9 mouse cellular contexts compared by ENCODE assay signal in the genomic region with DNA sequence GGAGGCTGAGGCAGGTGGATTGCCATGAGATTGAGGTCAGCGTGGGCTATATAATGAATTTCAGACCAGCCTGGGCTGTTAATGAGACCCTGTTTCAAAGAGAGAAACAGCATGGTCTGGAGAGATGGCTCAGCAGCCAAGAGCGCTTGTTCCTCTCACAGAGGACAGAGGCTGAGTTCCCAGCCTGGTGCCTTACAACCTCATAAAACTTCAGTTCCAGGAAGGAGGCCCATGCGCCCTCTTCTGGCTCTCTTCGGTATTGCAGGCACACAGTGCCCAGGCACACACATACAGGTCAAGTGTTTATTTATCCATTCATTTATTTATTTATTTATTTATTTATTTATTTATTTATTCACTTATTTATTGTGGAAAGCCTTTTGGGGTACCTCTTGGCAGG. TPM values are rescaled to one million over a fixed set of nuclear protein-coding genes. Genes with fewer than 3 reads are reported as not detected.
A peak's percentile ranks its signal among the peaks of the same experiment; 100 is the strongest.
DNase-seq lines count a peak whose midpoint lies in the region; ATAC-seq and TF ChIP-seq lines count a peak whose summit lies in the region.
"Had no signal": no experiment of that assay in that cellular context is flagged by ENCODE, and none has a peak within 500 bp of the region (broad histone marks: within the 10 kb centered on the region; RNA-seq: fewer than 3 reads in every experiment).

No protein-coding gene starts in this region.

- H3K9me3 ChIP-seq in lung, embryonic 14.5 days (ENCODE audit: low read depth, low read length) = no peaks in the 10 kb centered on the region
- H3K9me3 ChIP-seq: liver, embryonic 15.5 days had no signal

- peak; percentile 86 for TF ChIP-seq CTCF in kidney, adult 2 months (conservative IDR thresholded peaks at IDR 0.05; ENCODE audit: insufficient read depth, insufficient read length, low read depth, low read length)
- peak; percentile 93 for TF ChIP-seq CTCF in lung, embryonic 14.5 days (IDR thresholded peaks at IDR 0.05; ENCODE audit: low read depth)
- peak; percentile 55; the same call in 1 of the 2 replicates for TF ChIP-seq CTCF in spleen, adult 2 months (IDR thresholded peaks at IDR 0.05; ENCODE audit: extremely low read depth, insufficient read depth, insufficient read length, insufficient replicate concordance)

- no peak overlapping the region for H3K27ac ChIP-seq in kidney, adult 2 months (ENCODE audit: insufficient read depth, low read depth, low read length)
- H3K27ac ChIP-seq in lung, embryonic 14.5 days (ENCODE audit: low read depth) = no peak overlapping the region
- H3K27ac ChIP-seq in spleen, adult 2 months (ENCODE audit: insufficient read depth, low read length) = no peak overlapping the region
- H3K27ac ChIP-seq: liver, embryonic 15.5 days had no signal

- H3K36me3 ChIP-seq in kidney, adult 2 months (ENCODE audit: control insufficient read depth, insufficient read depth, low read length) = no peaks in the 10 kb centered on the region
- no peaks in the 10 kb centered on the region for H3K36me3 ChIP-seq in lung, embryonic 14.5 days (ENCODE audit: insufficient read depth)
- no peaks in the 10 kb centered on the region for H3K36me3 ChIP-seq in spleen, adult 2 months (ENCODE audit: control insufficient read depth, insufficient read depth, low read length)
- H3K36me3 ChIP-seq: liver, embryonic 15.5 days had no signal

- TF ChIP-seq POLR2A in kidney, adult 2 months (IDR thresholded peaks at IDR 0.05; ENCODE audit: low read depth, low read length) = no peak
- TF ChIP-seq POLR2A in spleen, adult 2 months (IDR thresholded peaks at IDR 0.05; ENCODE audit: low read depth, low read length) = no peak

- no peak overlapping the region for H3K4me3 ChIP-seq in kidney, adult 2 months (ENCODE audit: insufficient read depth, low read depth, low read length)
- H3K4me3 ChIP-seq in lung, embryonic 14.5 days (ENCODE audit: low read depth, low read length) = no peak overlapping the region
- H3K4me3 ChIP-seq in spleen, adult 2 months (ENCODE audit: extremely low read depth, insufficient read depth, insufficient read length) = no peak overlapping the region
- H3K4me3 ChIP-seq: liver, embryonic 15.5 days had no signal

- no peak overlapping the region for H3K9ac ChIP-seq in lung, embryonic 14.5 days
- H3K9ac ChIP-seq: liver, embryonic 15.5 days had no signal

- WGBS in kidney, adult 2 months = 32% methylated on average over 4 of the region's 4 CpGs
- WGBS in lung, embryonic 14.5 days = 29% methylated on average over 4 of the region's 4 CpGs
- WGBS in spleen, adult 2 months = 39% methylated on average over 4 of the region's 4 CpGs

- H3K4me2 ChIP-seq in lung, embryonic 14.5 days = no peak overlapping the region
- H3K4me2 ChIP-seq: liver, embryonic 15.5 days had no signal

- no peaks in the 10 kb centered on the region for H3K4me1 ChIP-seq in kidney, adult 2 months (ENCODE audit: control insufficient read depth, insufficient read depth, low read length)
- H3K4me1 ChIP-seq in lung, embryonic 14.5 days (ENCODE audit: insufficient read depth) = no peaks in the 10 kb centered on the region
- H3K4me1 ChIP-seq in spleen, adult 2 months (ENCODE audit: control insufficient read depth, insufficient read depth, insufficient read length) = no peaks in the 10 kb centered on the region
- H3K4me1 ChIP-seq: liver, embryonic 15.5 days had no signal

- peak; percentile 43 to 82 for DNase-seq in adrenal gland, adult (ENCODE audit: inconsistent age in 2 of 2, low spot score in 1 of 2)
- DNase-seq in adrenal gland, adult 8-10 months = no peak
- peak; percentile 91 for DNase-seq in ES-CJ7 (ENCODE audit: low read depth, low spot score)
- peak; percentile 75 for DNase-seq in cerebellum, adult 9-10 months
- DNase-seq in gastrocnemius, adult 8-10 months (ENCODE audit: low spot score in 2 of 2) = peak; percentile 48 to 52
- DNase-seq in kidney, adult 2 months = peak; percentile 77
- peak; percentile 94 for DNase-seq in lung, embryonic 14.5 days
- peak in 1 of 2 experiments; percentile 20 for DNase-seq in spleen, adult 2 months (ENCODE audit: low read depth in 1 of 2, low spot score in 2 of 2)

- peak; percentile 81; the same call in 1 of the 2 replicates for ATAC-seq in lung, embryonic 14.5 days (ENCODE audit: insufficient read depth)

- H3K27me3 ChIP-seq in kidney, adult 2 months (replicated peaks; ENCODE audit: control insufficient read depth, insufficient read depth, low read length) = no peaks in the 10 kb centered on the region
- no peaks in the 10 kb centered on the region for H3K27me3 ChIP-seq in lung, embryonic 14.5 days (ENCODE audit: insufficient read depth, low read length)
- H3K27me3 ChIP-seq in spleen, adult 2 months (ENCODE audit: control insufficient read depth, insufficient read depth, low read length) = no peaks in the 10 kb centered on the region
- H3K27me3 ChIP-seq: liver, embryonic 15.5 days had no signal

RNA-seq across cellular contexts. Expression of a gene that starts 7.7 kb away (rescaled TPM):
- 1 to 10 TPM; 1.3 to 4.1 (median 2.6) TPM for total RNA-seq in adrenal gland, adult 8-10 months (2022)
- 1 to 10 TPM; 6.0 to 8.1 (median 7.5) TPM for total RNA-seq in gastrocnemius, adult 8-10 months (2022)
- polyA plus RNA-seq in kidney, adult 2 months (2012; rRNA removed) = 1.3 and 1.4 TPM in 2 replicates
- polyA plus RNA-seq in lung, embryonic 14.5 days (2014; fragmentation: Nextera tagmentation; extraction: Ambion mirVana) = 3.3 and 4.1 TPM in 2 replicates
- 0.41 and 0.67 TPM in 2 replicates for polyA plus RNA-seq in spleen, adult 2 months (2012; rRNA removed)

RNA-seq across cellular contexts. Expression of a gene that starts 47.3 kb away (rescaled TPM):
- 10 to 100 TPM; 36.4 to 54.3 (median 42.7) TPM for total RNA-seq in adrenal gland, adult 8-10 months (2022)
- total RNA-seq in gastrocnemius, adult 8-10 months (2022) = 1 to 10 TPM; 5.8 to 7.9 (median 6.7) TPM
- polyA plus RNA-seq in kidney, adult 2 months (2012; rRNA removed) = 33.6 and 36.3 TPM in 2 replicates
- 22.0 and 23.1 TPM in 2 replicates for polyA plus RNA-seq in lung, embryonic 14.5 days (2014; fragmentation: Nextera tagmentation; extraction: Ambion mirVana)
- 5.9 and 6.7 TPM in 2 replicates for polyA plus RNA-seq in spleen, adult 2 months (2012; rRNA removed)

RNA-seq across cellular contexts. Expression of a gene that starts 54.4 kb away (rescaled TPM):
- 10 to 100 TPM; 16.5 to 21.4 (median 16.9) TPM for total RNA-seq in adrenal gland, adult 8-10 months (2022)
- 1 to 10 TPM; 3.6 to 8.2 (median 5.6) TPM for total RNA-seq in gastrocnemius, adult 8-10 months (2022)
- 8.4 and 10.6 TPM in 2 replicates for polyA plus RNA-seq in kidney, adult 2 months (2012; rRNA removed)
- 134 and 144 TPM in 2 replicates for polyA plus RNA-seq in lung, embryonic 14.5 days (2014; fragmentation: Nextera tagmentation; extraction: Ambion mirVana)
- 14.9 and 16.0 TPM in 2 replicates for polyA plus RNA-seq in spleen, adult 2 months (2012; rRNA removed)

RNA-seq across cellular contexts. Expression of a gene that starts 54.5 kb away (rescaled TPM):
- 1 to 10 TPM; 1.7 to 4.1 (median 3.3) TPM for total RNA-seq in adrenal gland, adult 8-10 months (2022)
- under 1 TPM in 3 of 4 experiments, not detected in 1; 0.07 to 0.31 (median 0.12) TPM for total RNA-seq in gastrocnemius, adult 8-10 months (2022)
- 2.4 and 3.7 TPM in 2 replicates for polyA plus RNA-seq in kidney, adult 2 months (2012; rRNA removed)
- polyA plus RNA-seq in lung, embryonic 14.5 days (2014; fragmentation: Nextera tagmentation; extraction: Ambion mirVana) = 55.0 and 56.7 TPM in 2 replicates
- polyA plus RNA-seq in spleen, adult 2 months (2012; rRNA removed) = 10.8 and 12.7 TPM in 2 replicates
